Mouse (Mus musculus): Measurements from ENCODE around the gene Cdrt4.

DNA sequence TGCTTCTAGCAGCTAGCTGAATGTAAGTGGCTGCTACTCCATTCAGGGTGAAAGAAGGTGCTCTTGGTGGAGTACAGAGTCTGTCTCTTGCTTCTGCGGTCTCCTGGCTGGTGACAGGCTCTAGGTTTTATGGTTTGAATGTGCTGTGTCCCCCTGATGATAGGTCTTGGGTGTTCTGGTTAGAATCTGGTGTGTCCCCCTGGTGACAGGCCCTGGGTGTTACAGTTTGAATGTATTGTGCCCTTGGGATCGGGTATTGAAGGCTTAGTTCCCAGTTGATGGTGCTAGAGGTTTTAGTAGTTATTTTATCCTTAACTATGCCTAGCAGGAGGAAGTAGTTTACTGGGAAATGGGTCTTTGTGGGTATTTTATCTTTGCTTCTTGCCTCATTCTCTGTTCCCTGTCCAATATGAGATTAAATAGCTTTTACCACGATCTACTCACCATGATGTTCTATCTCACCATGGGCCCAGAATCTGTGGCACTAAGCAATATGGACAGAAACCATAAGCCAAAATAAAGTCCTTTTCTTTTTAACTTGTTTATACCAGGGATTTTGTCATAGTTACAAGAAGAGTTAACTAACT, 41.2 kb upstream of the Cdrt4 start:
- TF ChIP-seq POLR2A (IDR thresholded peaks at IDR 0.05; ENCODE audit: insufficient read depth, low read depth, low read length) (no peak), CTCF (IDR thresholded peaks at IDR 0.05; ENCODE audit: insufficient read depth, low read depth, low read length) (no peak)
